Mouse (Mus musculus) macrophage (primary cell): ENCODE measurements around the gene Scn10a. TPM values are rescaled to one million over a fixed set of nuclear protein-coding genes. Genes with fewer than 3 reads are reported as not detected.

ENCODE experiments used
- H3K27ac ChIP-seq: fragments of 350-480 bp; formaldehyde crosslinking; 2 replicates; pipeline ENCODE4 v1.9.0; 2021
- H3K36me3 ChIP-seq: fragments of 350-480 bp; formaldehyde crosslinking; 2 replicates; pipeline ENCODE4 v1.9.0; 2021; ENCODE audit errors: inconsistent target
- H3K4me3 ChIP-seq: fragments of 350-480 bp; formaldehyde crosslinking; 2 replicates; pipeline ENCODE4 v1.9.0; 2021; ENCODE audit errors: inconsistent target
- H3K79me2 ChIP-seq: fragments of 350-480 bp; formaldehyde crosslinking; 2 replicates; pipeline ENCODE4 v1.9.0; 2021; ENCODE audit errors: inconsistent target
- WGBS: methylation state at CpG from one replicate; pipeline ENCODE4 v1.1.7; 2026; ENCODE audit warnings: inconsistent platforms; ENCODE audit not compliant: missing documents; 5-methylcytosine and 5-hydroxymethylcytosine counted together
- polyA plus RNA-seq: library from polyadenylated mRNA; stranded (reverse); fragments of 250-400 nt; gene quantifications from 3 replicates; pipeline ENCODE4 v1.2.4, GENCODE M21; 2018; ENCODE audit warnings: inconsistent platforms

Scn10a gene
- polyA plus RNA-seq, 1 experiment from 2014 or later = not detected

GRCm38 (mm10) chr9:119574366-119574765 lies 144.8 kb downstream of the Scn10a start:
- Histone ChIP-seq H3K27ac (no peak overlapping the region), H3K4me3 (no peak overlapping the region), H3K79me2 (no peaks in the 10 kb centered on the region), H3K36me3 (no peaks in the 10 kb centered on the region)
- WGBS = 82% methylated on average over 7 of the region's 7 CpGs

GRCm38 (mm10) chr9:119573009-119573408 lies 146.1 kb downstream of the Scn10a start:
- 76% methylated on average over 12 of the region's 14 CpGs for WGBS
- H3K79me2 ChIP-seq = no peaks in the 10 kb centered on the region
- H3K27ac ChIP-seq = no peak overlapping the region

GRCm38 (mm10) chr9:119571411-119571888 lies 147.7 kb downstream of the Scn10a start:
- H3K36me3 ChIP-seq = no peaks in the 10 kb centered on the region
- WGBS = 8% methylated on average over 15 of the region's 15 CpGs
- no peaks in the 10 kb centered on the region for H3K79me2 ChIP-seq
- H3K4me3 ChIP-seq = no peak overlapping the region
- no peak overlapping the region for H3K27ac ChIP-seq

More at GRCm38 (mm10) chr9:119573009-119573408, 146.1 kb downstream of the Scn10a start:
- H3K36me3 ChIP-seq = no peaks in the 10 kb centered on the region
- no peak overlapping the region for H3K4me3 ChIP-seq

- Histone ChIP-seq H3K4me3 (no peak overlapping the region), H3K27ac (no peak overlapping the region), H3K36me3 (no peaks in the 10 kb centered on the region), H3K79me2 (no peaks in the 10 kb centered on the region)
- 15% methylated on average over 9 of the region's 9 CpGs for WGBS
Observed at GRCm38 (mm10) chr9:119570652-119571051, 148.5 kb downstream of the Scn10a start.

- Histone ChIP-seq H3K27ac (no peak overlapping the region), H3K36me3 (no peaks in the 10 kb centered on the region), H3K79me2 (no peaks in the 10 kb centered on the region), H3K4me3 (no peak overlapping the region)
- WGBS = 2% methylated on average over 8 of the region's 8 CpGs
Observed at GRCm38 (mm10) chr9:119568732-119569131, 150.4 kb downstream of the Scn10a start.

GRCm38 (mm10) chr9:119567800-119568199 lies 151.3 kb downstream of the Scn10a start:
- no peak overlapping the region for H3K27ac ChIP-seq
- no peak overlapping the region for H3K4me3 ChIP-seq
- H3K36me3 ChIP-seq = no peaks in the 10 kb centered on the region
- no peaks in the 10 kb centered on the region for H3K79me2 ChIP-seq
- 70% methylated on average over 5 of the region's 5 CpGs for WGBS

GRCm38 (mm10) chr9:119566214-119566613 lies 152.9 kb downstream of the Scn10a start:
- no peaks in the 10 kb centered on the region for H3K36me3 ChIP-seq
- WGBS = 47% methylated on average over 10 of the region's 10 CpGs

GRCm38 (mm10) chr9:119564803-119565202 lies 154.3 kb downstream of the Scn10a start:
- Histone ChIP-seq H3K79me2 (no peaks in the 10 kb centered on the region), H3K4me3 (no peak overlapping the region), H3K36me3 (no peaks in the 10 kb centered on the region), H3K27ac (no peak overlapping the region)
- WGBS = 79% methylated on average over 6 of the region's 6 CpGs

More at GRCm38 (mm10) chr9:119566214-119566613, 152.9 kb downstream of the Scn10a start:
- Histone ChIP-seq H3K79me2 (no peaks in the 10 kb centered on the region), H3K27ac (no peak overlapping the region), H3K4me3 (no peak overlapping the region)

- WGBS = 38% methylated on average over 6 of the region's 6 CpGs
- no peak overlapping the region for H3K4me3 ChIP-seq
- no peaks in the 10 kb centered on the region for H3K79me2 ChIP-seq
- H3K36me3 ChIP-seq = no peaks in the 10 kb centered on the region
- H3K27ac ChIP-seq = no peak overlapping the region
Observed at GRCm38 (mm10) chr9:119563617-119564016, 155.5 kb downstream of the Scn10a start.

GRCm38 (mm10) chr9:119562256-119562655 lies 156.9 kb downstream of the Scn10a start:
- Histone ChIP-seq H3K27ac (no peak overlapping the region), H3K4me3 (no peak overlapping the region), H3K79me2 (no peaks in the 10 kb centered on the region), H3K36me3 (no peaks in the 10 kb centered on the region)
- WGBS = 87% methylated on average over 11 of the region's 12 CpGs

GRCm38 (mm10) chr9:119561746-119562145 lies 157.4 kb downstream of the Scn10a start:
- Histone ChIP-seq H3K79me2 (no peaks in the 10 kb centered on the region), H3K27ac (no peak overlapping the region), H3K4me3 (no peak overlapping the region), H3K36me3 (no peaks in the 10 kb centered on the region)
- 86% methylated on average over 8 of the region's 8 CpGs for WGBS

- no peaks in the 10 kb centered on the region for H3K79me2 ChIP-seq
- H3K36me3 ChIP-seq = no peaks in the 10 kb centered on the region
- H3K4me3 ChIP-seq = no peak overlapping the region
- 61% methylated on average over 16 of the region's 16 CpGs for WGBS
- H3K27ac ChIP-seq = no peak overlapping the region
Observed at GRCm38 (mm10) chr9:119559537-119560276, 159.4 kb downstream of the Scn10a start.

Other genes starting within 250 kb of the Scn10a start
- not detected in 3 replicates for gene Scn5a, start 140.3 kb downstream of the Scn10a start, polyA plus RNA-seq
- gene Scn11a, start 106.1 kb upstream of the Scn10a start, polyA plus RNA-seq = not detected in 3 replicates
- 25.1 to 40.5 TPM (median 29.3 TPM) in 3 replicates for gene Wdr48, start 175.6 kb upstream of the Scn10a start, polyA plus RNA-seq
- gene Gorasp1, start 218.2 kb upstream of the Scn10a start, polyA plus RNA-seq = 5.6 to 12.2 TPM (median 9.6 TPM) in 3 replicates
- gene Ttc21a, start 218.3 kb upstream of the Scn10a start, polyA plus RNA-seq = 0.05 to 0.09 TPM (median 0.06 TPM) in 3 replicates